Mouse (Mus musculus): ENCODE results near the gene Mab21l2. TPM values are rescaled to one million over a fixed set of nuclear protein-coding genes. Genes with fewer than 3 reads are reported as not detected.
A peak's percentile ranks its signal among the peaks of the same experiment; 100 is the strongest.

Gene Mab21l2
- polyA plus RNA-seq (2015; fragmentation: Nextera tagmentation; extraction: Ambion mirVana), result 174 and 200 TPM in 2 replicates

DNA sequence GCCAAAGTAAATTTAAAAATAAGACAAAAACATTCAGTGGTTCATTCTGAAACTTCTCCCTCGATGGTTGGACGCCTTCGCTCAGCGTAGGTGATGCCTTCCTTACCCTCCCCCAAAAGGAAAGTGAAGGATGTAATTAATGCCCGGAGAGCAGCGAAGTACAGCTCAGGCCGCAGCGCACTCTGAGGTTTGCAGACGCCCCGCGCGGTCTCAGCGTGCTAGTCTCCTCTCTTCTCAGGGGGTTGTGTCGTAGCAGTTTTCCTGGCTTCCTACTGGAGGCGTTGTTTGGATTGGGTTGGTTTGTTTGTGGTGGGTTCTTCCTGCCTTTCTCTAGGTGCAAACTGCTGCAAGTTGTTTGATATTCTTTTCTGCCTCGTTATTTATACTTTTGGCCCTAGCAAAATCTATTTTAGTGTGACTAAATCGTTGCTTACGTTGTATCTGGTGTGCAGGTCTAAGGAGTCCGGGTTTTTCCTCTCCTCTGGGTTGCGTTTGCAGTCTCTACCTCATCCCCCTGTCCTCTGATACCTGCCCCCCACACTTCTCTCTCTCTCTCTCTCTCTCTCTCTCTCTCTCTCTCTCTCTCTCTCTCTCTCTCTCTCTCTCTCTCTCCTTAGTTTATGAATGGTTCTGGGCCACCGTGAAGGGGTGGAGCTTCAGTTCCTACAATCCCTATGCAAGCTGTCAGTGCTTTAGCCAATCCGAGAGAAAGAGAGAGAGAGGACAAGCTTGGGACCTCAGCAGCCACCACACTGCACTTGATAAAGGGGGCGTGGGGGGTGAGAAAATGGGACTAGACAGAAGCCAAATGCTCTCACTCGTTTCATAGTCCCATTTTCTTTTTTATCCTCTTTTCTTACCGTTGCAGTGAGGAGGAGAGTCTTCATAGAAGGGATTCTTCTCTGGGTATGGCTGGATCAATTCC lies at the start of gene Mab21l2:
Gene Mab21l2, minus strand, starts transcription at position 539 of the 925 bp plus-strand sequence.
- H3K9ac ChIP-seq (replicated peaks), result peak within 1 kb of the TSS; percentile 57
- H3K9me3 ChIP-seq (replicated peaks), result no peaks in the 10 kb centered on the region
- peaks cover 22% of the 10 kb centered on the region for H3K4me1 ChIP-seq
- H3K4me2 ChIP-seq, result peak within 1 kb of the TSS; percentile 61
- peaks cover 2% of the 10 kb centered on the region; the same call in 1 of the 2 replicates for H3K27me3 ChIP-seq (replicated peaks)
- ATAC-seq (ENCODE audit: low FRiP score), result peak; percentile 92
- WGBS, result 3% methylated on average over 25 of the region's 25 CpGs
- peak within 1 kb of the TSS; percentile 48 for H3K4me3 ChIP-seq (replicated peaks)
- peak within 1 kb of the TSS; percentile 89 for H3K27ac ChIP-seq (replicated peaks)
- H3K36me3 ChIP-seq, result no peaks in the 10 kb centered on the region

DNA sequence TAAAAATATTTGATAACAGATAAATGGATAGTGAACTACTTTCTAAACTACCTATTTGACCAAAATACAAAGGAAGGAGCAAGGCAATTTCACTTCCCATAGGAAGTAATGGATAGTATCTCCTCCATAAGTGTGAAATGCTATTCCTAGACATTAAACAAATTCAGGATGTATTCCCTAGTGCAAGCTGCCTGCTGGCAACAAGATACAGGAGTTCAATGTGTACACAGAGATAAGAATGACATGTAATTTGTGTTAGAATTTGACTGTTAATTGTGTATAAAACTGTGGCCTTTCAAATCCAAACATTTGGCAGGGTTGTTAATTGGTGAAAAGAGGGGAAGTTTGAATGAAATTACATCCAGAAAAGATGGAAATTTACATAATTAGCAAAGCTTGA lies 26.9 kb upstream of the Mab21l2 start:
- Histone ChIP-seq H3K4me2 (no peak overlapping the region), H3K36me3 (no peaks in the 10 kb centered on the region), H3K27me3 (replicated peaks) (no peaks in the 10 kb centered on the region), H3K9ac (replicated peaks) (no peak overlapping the region), H3K4me3 (replicated peaks) (no peak overlapping the region), H3K4me1 (no peaks in the 10 kb centered on the region), H3K27ac (replicated peaks) (no peak overlapping the region), H3K9me3 (replicated peaks) (no peaks in the 10 kb centered on the region)
- no peak for ATAC-seq (ENCODE audit: low FRiP score)

DNA sequence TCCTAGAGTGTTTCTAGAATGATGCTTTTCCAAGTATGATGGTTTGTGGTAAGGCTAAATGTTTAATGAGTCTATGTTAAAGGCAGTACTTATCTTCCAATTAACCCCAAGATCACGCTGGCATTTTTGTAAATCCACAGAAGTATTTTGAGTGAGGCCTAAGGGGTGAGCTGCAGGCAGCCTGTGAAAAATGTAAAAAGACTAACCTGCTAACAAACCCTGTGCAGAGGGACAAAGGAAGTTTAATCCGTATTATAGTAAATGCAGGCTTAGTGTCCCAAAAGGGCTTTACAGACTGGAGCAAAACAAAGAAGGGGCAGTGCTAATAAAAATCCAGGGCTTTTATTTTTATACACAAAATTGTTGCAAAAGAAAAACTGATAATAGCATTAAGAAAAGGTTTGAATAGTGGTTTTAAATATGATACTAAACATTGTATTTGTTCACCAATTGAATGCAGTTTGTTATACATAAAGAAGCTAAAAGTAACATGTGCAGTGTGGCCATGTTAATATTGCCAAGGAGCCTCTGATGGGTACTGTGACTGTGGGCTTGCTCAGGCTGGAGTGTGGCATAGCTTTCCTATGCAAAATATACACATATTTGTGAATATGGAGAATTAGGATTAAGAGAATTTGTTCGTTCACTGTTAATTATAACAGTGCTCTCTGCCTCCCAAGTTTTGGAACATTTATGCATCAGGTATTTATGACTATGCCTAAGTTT lies 24.3 kb upstream of the Mab21l2 start:
- Histone ChIP-seq H3K4me3 (replicated peaks) (no peak overlapping the region), H3K36me3 (no peaks in the 10 kb centered on the region), H3K27ac (replicated peaks) (no peak overlapping the region), H3K4me1 (no peaks in the 10 kb centered on the region), H3K27me3 (replicated peaks) (no peaks in the 10 kb centered on the region), H3K9me3 (replicated peaks) (no peaks in the 10 kb centered on the region), H3K4me2 (no peak overlapping the region), H3K9ac (replicated peaks) (no peak overlapping the region)
- WGBS, result 45% methylated on average over 3 of the region's 3 CpGs
- ATAC-seq (ENCODE audit: low FRiP score), result no peak

DNA sequence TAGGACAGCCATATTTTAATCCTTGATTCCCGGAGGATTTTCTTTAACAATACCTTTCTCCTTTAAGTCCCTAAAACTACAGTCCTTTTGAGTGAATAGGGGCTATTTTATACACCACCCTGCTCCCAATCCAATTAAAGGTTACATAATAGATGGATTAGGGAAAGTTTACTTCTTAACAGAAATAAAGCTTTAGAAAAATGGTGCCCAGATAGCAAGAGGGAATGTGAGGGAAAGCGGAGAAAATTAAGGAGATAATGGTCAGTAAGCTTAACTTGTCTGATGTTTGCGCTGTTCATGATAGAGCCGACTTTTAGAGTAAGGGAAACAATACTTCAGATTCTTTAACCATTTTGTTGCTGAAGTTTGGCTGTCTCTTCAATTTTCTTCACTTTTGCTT lies 23.1 kb upstream of the Mab21l2 start:
- no peaks in the 10 kb centered on the region for H3K36me3 ChIP-seq
- no peak overlapping the region for H3K9ac ChIP-seq (replicated peaks)
- no peak overlapping the region for H3K27ac ChIP-seq (replicated peaks)
- ATAC-seq (ENCODE audit: low FRiP score), result no peak
- WGBS, result 51% methylated on average over 4 of the region's 4 CpGs
- no peaks in the 10 kb centered on the region for H3K27me3 ChIP-seq (replicated peaks)
- no peaks in the 10 kb centered on the region for H3K9me3 ChIP-seq (replicated peaks)
- no peak overlapping the region for H3K4me3 ChIP-seq (replicated peaks)
- no peaks in the 10 kb centered on the region for H3K4me1 ChIP-seq
- H3K4me2 ChIP-seq, result no peak overlapping the region

DNA sequence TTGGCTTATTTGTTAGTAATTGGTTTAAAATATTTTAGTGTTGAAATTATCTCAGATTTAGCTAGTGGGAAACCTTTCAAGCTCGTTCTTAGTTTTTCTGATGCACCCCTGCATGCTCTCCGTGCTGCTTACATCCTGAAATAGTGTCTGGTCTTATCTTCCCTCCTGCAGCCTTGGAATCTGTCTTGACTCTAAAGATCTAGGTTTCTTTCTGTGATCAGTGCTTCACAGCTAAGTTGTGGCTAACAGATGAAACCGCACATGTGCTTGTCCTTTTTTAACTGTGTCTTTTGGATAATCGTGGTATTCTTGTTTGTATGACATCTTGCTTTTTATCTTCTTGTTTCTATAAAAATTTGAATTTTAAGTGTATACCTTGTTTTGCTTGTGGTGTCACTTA lies 18.9 kb upstream of the Mab21l2 start:
- no peaks in the 10 kb centered on the region for H3K27me3 ChIP-seq (replicated peaks)
- H3K36me3 ChIP-seq, result no peaks in the 10 kb centered on the region
- WGBS, result 83% methylated on average over 4 of the region's 4 CpGs
- H3K9ac ChIP-seq (replicated peaks), result no peak overlapping the region
- H3K9me3 ChIP-seq (replicated peaks), result no peaks in the 10 kb centered on the region
- no peaks in the 10 kb centered on the region for H3K4me1 ChIP-seq
- H3K4me3 ChIP-seq (replicated peaks), result no peak overlapping the region
- no peak for ATAC-seq (ENCODE audit: low FRiP score)
- H3K4me2 ChIP-seq, result no peak overlapping the region
- no peak overlapping the region for H3K27ac ChIP-seq (replicated peaks)

DNA sequence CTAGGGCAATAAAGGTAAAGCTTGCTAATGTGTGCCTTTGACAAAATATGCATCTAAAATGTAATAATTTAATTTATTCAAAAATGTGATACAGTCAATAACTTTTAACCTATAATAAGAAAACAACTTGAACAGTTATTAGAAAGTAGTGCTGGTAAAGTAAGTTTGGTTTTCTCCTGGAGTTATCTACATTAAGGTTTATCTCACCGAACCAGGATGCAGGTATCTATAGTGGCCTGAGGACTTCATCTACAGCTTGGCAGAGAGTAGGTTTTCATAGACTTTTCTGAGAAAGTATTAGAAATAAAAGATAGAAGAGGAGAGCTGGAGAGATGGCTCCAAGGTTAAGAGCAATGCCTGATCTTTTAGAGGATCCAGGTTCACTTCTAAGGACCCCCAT lies 13.0 kb upstream of the Mab21l2 start:
- H3K27ac ChIP-seq (replicated peaks), result no peak overlapping the region
- no peaks in the 10 kb centered on the region for H3K9me3 ChIP-seq (replicated peaks)
- H3K27me3 ChIP-seq (replicated peaks), result no peaks in the 10 kb centered on the region
- no peak overlapping the region for H3K4me2 ChIP-seq
- no peak for ATAC-seq (ENCODE audit: low FRiP score)
- H3K36me3 ChIP-seq, result no peaks in the 10 kb centered on the region
- H3K9ac ChIP-seq (replicated peaks), result no peak overlapping the region
- 97% methylated on average over 1 of the region's 1 CpGs for WGBS
- peaks cover 10% of the 10 kb centered on the region; the same call in 1 of the 2 replicates for H3K4me1 ChIP-seq
- no peak overlapping the region for H3K4me3 ChIP-seq (replicated peaks)

DNA sequence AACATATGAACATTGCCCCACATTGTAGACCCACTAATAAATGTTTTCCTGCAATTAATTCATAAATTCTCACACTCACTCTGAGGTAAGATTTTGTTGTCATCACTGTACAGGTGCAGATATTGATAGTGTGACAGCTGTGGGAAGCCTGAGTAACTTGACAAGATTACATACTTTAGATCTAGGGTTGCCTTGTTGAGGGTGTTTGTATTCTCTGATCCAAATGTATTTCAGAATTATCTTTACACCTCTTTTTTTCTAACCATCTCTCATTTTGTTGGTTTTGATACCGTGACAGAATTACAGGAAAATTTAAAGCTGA lies 12.6 kb upstream of the Mab21l2 start:
- Histone ChIP-seq H3K27ac (replicated peaks) (no peak overlapping the region), H3K4me1 (peaks cover 10% of the 10 kb centered on the region; the same call in 1 of the 2 replicates), H3K9ac (replicated peaks) (no peak overlapping the region), H3K4me2 (no peak overlapping the region), H3K9me3 (replicated peaks) (no peaks in the 10 kb centered on the region), H3K36me3 (no peaks in the 10 kb centered on the region), H3K27me3 (replicated peaks) (no peaks in the 10 kb centered on the region), H3K4me3 (replicated peaks) (no peak overlapping the region)
- 93% methylated on average over 1 of the region's 1 CpGs for WGBS
- ATAC-seq (ENCODE audit: low FRiP score), result no peak

DNA sequence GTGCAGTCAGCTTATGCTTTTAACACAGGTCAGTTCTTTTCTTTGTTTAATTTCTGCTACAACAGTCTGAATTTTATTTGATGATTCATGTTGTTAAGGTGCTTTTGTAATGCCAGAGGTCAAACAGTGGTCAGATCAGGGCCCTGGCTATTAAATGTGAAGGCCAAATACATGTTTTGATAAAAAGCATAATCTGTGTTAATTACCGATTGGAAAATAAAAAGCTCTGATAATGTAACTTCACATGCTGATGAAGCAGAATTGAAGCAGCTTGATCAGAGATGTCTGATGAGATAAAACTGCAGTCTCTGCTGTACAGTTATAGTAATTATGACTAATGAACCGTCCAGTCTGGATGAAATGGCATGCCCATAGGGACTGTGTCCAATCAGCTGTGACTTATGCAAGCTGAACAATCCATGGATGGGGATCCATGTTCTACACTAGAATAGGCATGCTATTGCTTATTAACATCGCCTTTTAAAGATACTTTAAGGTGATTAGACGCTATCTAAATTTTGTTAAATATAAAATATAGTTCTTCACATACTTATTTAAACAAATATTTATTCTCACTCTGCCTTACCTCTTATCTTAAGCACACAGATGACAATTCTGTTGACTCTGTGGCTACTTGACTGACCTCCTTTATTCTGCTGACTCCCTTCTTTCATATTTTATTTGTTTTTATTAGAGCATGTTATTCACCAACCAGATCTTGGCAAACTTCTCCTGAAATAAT lies 12.0 kb upstream of the Mab21l2 start:
- Histone ChIP-seq H3K27ac (replicated peaks) (no peak overlapping the region), H3K27me3 (replicated peaks) (no peaks in the 10 kb centered on the region), H3K4me3 (replicated peaks) (no peak overlapping the region), H3K9ac (replicated peaks) (no peak overlapping the region), H3K36me3 (no peaks in the 10 kb centered on the region), H3K4me1 (peaks cover 10% of the 10 kb centered on the region; the same call in 1 of the 2 replicates), H3K9me3 (replicated peaks) (no peaks in the 10 kb centered on the region), H3K4me2 (no peak overlapping the region)
- ATAC-seq (ENCODE audit: low FRiP score), result no peak; the same call in 1 of the 2 replicates
- WGBS, result 49% methylated on average over 4 of the region's 4 CpGs

DNA sequence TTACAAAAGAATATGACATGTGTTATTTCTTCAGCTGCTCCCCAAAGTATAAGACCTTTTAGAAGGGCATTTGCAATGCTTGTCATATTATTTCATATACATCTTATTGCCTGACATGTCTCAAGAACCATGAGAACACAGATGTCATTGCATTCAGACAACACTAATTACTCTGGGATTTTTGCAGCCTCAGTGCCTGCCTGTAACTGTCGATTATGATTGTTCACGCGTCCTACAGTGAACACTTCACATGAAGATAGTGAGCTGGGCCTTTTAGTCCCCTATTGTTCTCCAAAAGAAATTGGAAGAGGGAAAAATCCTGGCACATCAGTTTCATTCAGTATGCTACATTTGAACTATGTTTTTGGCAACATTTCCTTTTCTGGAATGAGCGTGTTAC lies 11.2 kb upstream of the Mab21l2 start:
- ATAC-seq (ENCODE audit: low FRiP score), result no peak
- Histone ChIP-seq H3K9ac (replicated peaks) (no peak overlapping the region), H3K4me1 (peaks cover 10% of the 10 kb centered on the region; the same call in 1 of the 2 replicates), H3K27ac (replicated peaks) (peak overlapping the region; percentile 41; the same call in 1 of the 2 replicates), H3K4me2 (no peak overlapping the region), H3K4me3 (replicated peaks) (no peak overlapping the region), H3K36me3 (no peaks in the 10 kb centered on the region), H3K27me3 (replicated peaks) (no peaks in the 10 kb centered on the region), H3K9me3 (replicated peaks) (no peaks in the 10 kb centered on the region)
- whole genome bisulfite sequencing, result 38% methylated on average over 4 of the region's 4 CpGs

DNA sequence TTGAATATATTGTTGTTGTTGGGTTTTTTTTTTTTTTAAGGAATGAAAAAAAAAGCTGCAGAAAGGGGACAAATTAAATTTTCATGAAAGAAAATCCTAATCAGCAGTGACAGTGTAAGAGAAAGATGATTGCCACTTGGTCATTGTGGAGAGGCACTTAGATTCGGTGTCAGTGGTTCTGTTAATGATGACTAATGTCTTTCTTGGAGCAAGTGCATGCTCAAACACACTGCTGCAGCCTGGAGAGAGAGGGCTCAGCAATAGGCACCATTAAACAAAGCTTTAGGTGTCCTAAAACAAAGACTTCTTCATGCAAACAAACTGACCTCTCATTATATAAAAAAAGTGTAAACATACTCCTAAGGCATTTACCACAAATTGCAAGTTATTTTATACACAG lies 10.5 kb upstream of the Mab21l2 start:
- no peaks in the 10 kb centered on the region for H3K27me3 ChIP-seq (replicated peaks)
- no peak overlapping the region for H3K4me2 ChIP-seq
- no peak for ATAC-seq (ENCODE audit: low FRiP score)
- H3K36me3 ChIP-seq, result no peaks in the 10 kb centered on the region
- H3K4me3 ChIP-seq (replicated peaks), result no peak overlapping the region
- no peak overlapping the region for H3K9ac ChIP-seq (replicated peaks)
- peaks cover 10% of the 10 kb centered on the region; the same call in 1 of the 2 replicates for H3K4me1 ChIP-seq
- no peaks in the 10 kb centered on the region for H3K9me3 ChIP-seq (replicated peaks)
- WGBS, result 10% methylated on average over 1 of the region's 1 CpGs
- H3K27ac ChIP-seq (replicated peaks), result no peak overlapping the region

DNA sequence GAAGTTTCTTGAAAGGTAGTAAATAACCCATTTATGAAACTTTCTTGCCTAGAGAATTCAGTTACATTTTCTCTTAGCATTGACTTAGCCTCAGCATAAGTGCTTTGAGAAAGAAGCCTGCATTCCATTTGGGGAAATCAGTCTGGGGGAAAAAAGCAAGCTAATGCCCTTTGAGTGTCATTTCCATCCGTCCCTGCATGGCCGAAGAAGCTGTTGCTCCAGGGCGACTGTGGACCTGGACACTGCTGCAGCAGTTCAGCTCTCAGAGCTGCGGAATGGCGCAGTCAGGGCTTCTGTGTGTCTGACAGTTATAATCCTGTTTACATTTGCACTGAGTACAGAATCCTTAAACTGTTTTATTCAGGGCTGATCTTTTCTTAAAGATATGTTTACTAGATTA lies 3.7 kb upstream of the Mab21l2 start:
- Histone ChIP-seq H3K9ac (replicated peaks) (no peak overlapping the region), H3K27ac (replicated peaks) (peak overlapping the region; percentile 54; the same call in 1 of the 2 replicates)
- WGBS, result 44% methylated on average over 5 of the region's 5 CpGs

More for the DNA sequence above, 3.7 kb upstream of the Mab21l2 start:
- H3K4me3 ChIP-seq (replicated peaks), result no peak overlapping the region
- peak overlapping the region; percentile 25; the same call in 1 of the 2 replicates for H3K4me2 ChIP-seq
- H3K4me1 ChIP-seq, result peaks cover 14% of the 10 kb centered on the region
- H3K9me3 ChIP-seq (replicated peaks), result no peaks in the 10 kb centered on the region
- H3K36me3 ChIP-seq, result no peaks in the 10 kb centered on the region
- no peak for ATAC-seq (ENCODE audit: low FRiP score)
- H3K27me3 ChIP-seq (replicated peaks), result peaks cover 2% of the 10 kb centered on the region; the same call in 1 of the 2 replicates
